Mouse (Mus musculus) lung, embryonic 15.5 days (tissue): ENCODE data around the gene Chrdl2. TPM values are rescaled to one million over a fixed set of nuclear protein-coding genes. Genes with fewer than 3 reads are reported as not detected.
"Not testable (repeated sequence)": the region's sequence is repeated elsewhere in the genome, so short reads cannot be mapped to it uniquely, and the experiment has no call there.

Experiments
- ATAC-seq: fragments of 200-750 bp; cut with Nextera tagmentation; 2 replicates; pipeline ENCODE4 v1.8.0; 2017; ENCODE audit warnings: moderate number of reproducible peaks, borderline replicate concordance; ENCODE audit not compliant: low FRiP score, low TSS enrichment; ENCODE audit errors: extremely low read depth
- H3K27ac ChIP-seq: fragments of 300-500 bp; sonication (generic); 2 replicates; pipeline ENCODE4 v1.5.1; 2015; ENCODE audit warnings: moderate library complexity, mild to moderate bottlenecking, inconsistent platforms
- H3K27me3 ChIP-seq: fragments of 300-500 bp; sonication (generic); 2 replicates; pipeline ENCODE4 v1.6.1; 2015; ENCODE audit warnings: inconsistent platforms
- H3K36me3 ChIP-seq: fragments of 300-500 bp; sonication (generic); 2 replicates; pipeline ENCODE4 v1.6.1; 2015; ENCODE audit warnings: inconsistent platforms
- H3K4me1 ChIP-seq: fragments of 300-500 bp; sonication (generic); 2 replicates; pipeline ENCODE4 v1.6.1; 2015; ENCODE audit warnings: inconsistent platforms
- H3K4me2 ChIP-seq: fragments of 300-500 bp; sonication (generic); 2 replicates; pipeline ENCODE4 v1.6.1; 2015; ENCODE audit warnings: inconsistent platforms, mild to moderate bottlenecking, moderate library complexity
- H3K4me3 ChIP-seq: fragments of 300-500 bp; sonication (generic); 2 replicates; pipeline ENCODE4 v1.5.1; 2015; ENCODE audit warnings: mild to moderate bottlenecking, inconsistent platforms
- H3K9ac ChIP-seq: fragments of 300-500 bp; sonication (generic); 2 replicates; pipeline ENCODE4 v1.6.1; 2015; ENCODE audit warnings: inconsistent platforms
- H3K9me3 ChIP-seq: fragments of 300-500 bp; sonication (generic); 2 replicates; pipeline ENCODE4 v1.6.1; 2016; ENCODE audit warnings: inconsistent platforms
- WGBS: fragments of 180-500 bp; shearing (Covaris S2); methylation state at CpG from one replicate; pipeline ENCODE4 v1.1.7; 2015; 5-methylcytosine and 5-hydroxymethylcytosine counted together
- polyA plus RNA-seq: library from polyadenylated mRNA; unstranded; fragments of >200 nt; fragmentation: Nextera tagmentation; extraction: Ambion mirVana; gene quantifications from 2 replicates; pipeline ENCODE4 v1.2.1, GENCODE M21; 2015

Gene Chrdl2
- polyA plus RNA-seq, result not detected in 2 replicates

GRCm38 (mm10) chr7:100005790-100006189 lies at the start of gene Chrdl2:
TSS of gene Chrdl2 (plus strand) at chr7:100006172.
- Histone ChIP-seq H3K4me3 (peak within 1 kb of the TSS; percentile 44), H3K4me1 (peaks cover 3% of the 10 kb centered on the region; the same call in 1 of the 2 replicates), H3K9ac (peak within 1 kb of the TSS; percentile 37; the same call in 1 of the 2 replicates), H3K36me3 (no peaks in the 10 kb centered on the region), H3K4me2 (peak within 1 kb of the TSS; percentile 89), H3K9me3 (no peaks in the 10 kb centered on the region), H3K27ac (no peak within 1 kb of the TSS), H3K27me3 (peaks cover 69% of the 10 kb centered on the region)
- WGBS, result under 1% methylated on average over 43 of the region's 44 CpGs
- no peak for ATAC-seq

GRCm38 (mm10) chr7:99957226-99957965 lies 48.6 kb upstream of the Chrdl2 start:
- Histone ChIP-seq H3K4me2 (no peak overlapping the region), H3K9ac (no peak overlapping the region), H3K4me3 (no peak overlapping the region), H3K27ac (no peak overlapping the region), H3K36me3 (peaks cover 4% of the 10 kb centered on the region), H3K9me3 (no peaks in the 10 kb centered on the region), H3K27me3 (no peaks in the 10 kb centered on the region), H3K4me1 (peaks cover under 1% of the 10 kb centered on the region; the same call in 1 of the 2 replicates)
- WGBS, result 82% methylated on average over 12 of the region's 12 CpGs
- no peak for ATAC-seq

- ATAC-seq, H3K36me3 ChIP-seq, H3K4me3 ChIP-seq, H3K27ac ChIP-seq, H3K9me3 ChIP-seq, H3K9ac ChIP-seq, H3K4me2 ChIP-seq, H3K27me3 ChIP-seq: not testable (repeated sequence)
- H3K4me1 ChIP-seq, result peaks cover 25% of the 10 kb centered on the region
- 45% methylated on average over 2 of the region's 2 CpGs for WGBS
Measured at GRCm38 (mm10) chr7:99960571-99960970, 45.4 kb upstream of the Chrdl2 start.

GRCm38 (mm10) chr7:99961518-99961917 lies 44.5 kb upstream of the Chrdl2 start:
- Histone ChIP-seq H3K4me2 (no peak overlapping the region), H3K27me3 (no peaks in the 10 kb centered on the region), H3K4me3 (no peak overlapping the region), H3K4me1 (peaks cover 33% of the 10 kb centered on the region), H3K9me3 (no peaks in the 10 kb centered on the region), H3K27ac (no peak overlapping the region), H3K36me3 (no peaks in the 10 kb centered on the region), H3K9ac (no peak overlapping the region)
- ATAC-seq, result no peak
- WGBS, result 81% methylated on average over 2 of the region's 2 CpGs

- no peak for ATAC-seq
- no peaks in the 10 kb centered on the region for H3K27me3 ChIP-seq
- peaks cover 41% of the 10 kb centered on the region for H3K4me1 ChIP-seq
- 42% methylated on average over 8 of the region's 8 CpGs for WGBS
- no peak overlapping the region for H3K4me2 ChIP-seq
- no peaks in the 10 kb centered on the region for H3K36me3 ChIP-seq
- no peak overlapping the region for H3K4me3 ChIP-seq
- H3K9ac ChIP-seq, result no peak overlapping the region
- H3K9me3 ChIP-seq, result no peaks in the 10 kb centered on the region
- H3K27ac ChIP-seq, result peak overlapping the region; percentile 18; the same call in 1 of the 2 replicates
Measured at GRCm38 (mm10) chr7:99962536-99963236, 43.3 kb upstream of the Chrdl2 start.

GRCm38 (mm10) chr7:99963237-99963860 lies 42.6 kb upstream of the Chrdl2 start:
- no peak overlapping the region for H3K4me2 ChIP-seq
- WGBS, result 72% methylated on average over 3 of the region's 3 CpGs
- H3K4me1 ChIP-seq, result peaks cover 41% of the 10 kb centered on the region
- no peaks in the 10 kb centered on the region for H3K9me3 ChIP-seq
- H3K4me3 ChIP-seq, result no peak overlapping the region
- no peaks in the 10 kb centered on the region for H3K36me3 ChIP-seq
- no peak overlapping the region; the same call in 1 of the 2 replicates for H3K27ac ChIP-seq
- H3K27me3 ChIP-seq, result no peaks in the 10 kb centered on the region
- H3K9ac ChIP-seq, result no peak overlapping the region
- no peak for ATAC-seq

- Histone ChIP-seq H3K27me3 (no peaks in the 10 kb centered on the region), H3K4me1 (peaks cover 41% of the 10 kb centered on the region), H3K27ac (peak overlapping the region; percentile 15; the same call in 1 of the 2 replicates), H3K9me3 (no peaks in the 10 kb centered on the region), H3K36me3 (no peaks in the 10 kb centered on the region), H3K4me3 (no peak overlapping the region), H3K4me2 (no peak overlapping the region), H3K9ac (no peak overlapping the region)
- WGBS, result 30% methylated on average over 9 of the region's 9 CpGs
- no peak for ATAC-seq
Measured at GRCm38 (mm10) chr7:99965020-99965841, 40.7 kb upstream of the Chrdl2 start.

- Histone ChIP-seq H3K4me3 (no peak overlapping the region), H3K4me1 (peaks cover 41% of the 10 kb centered on the region), H3K9me3 (no peaks in the 10 kb centered on the region), H3K4me2 (no peak overlapping the region), H3K9ac (no peak overlapping the region), H3K36me3 (no peaks in the 10 kb centered on the region), H3K27ac (no peak overlapping the region), H3K27me3 (no peaks in the 10 kb centered on the region)
- no peak; the same call in 1 of the 2 replicates for ATAC-seq
- WGBS, result 56% methylated on average over 9 of the region's 9 CpGs
Measured at GRCm38 (mm10) chr7:99966011-99966721, 39.8 kb upstream of the Chrdl2 start.

GRCm38 (mm10) chr7:99969151-99969550 lies 36.8 kb upstream of the Chrdl2 start:
- H3K4me3 ChIP-seq, result no peak overlapping the region
- no peak overlapping the region for H3K27ac ChIP-seq
- no peaks in the 10 kb centered on the region for H3K36me3 ChIP-seq
- 84% methylated on average over 4 of the region's 4 CpGs for WGBS
- no peak overlapping the region for H3K9ac ChIP-seq
- H3K4me2 ChIP-seq, result no peak overlapping the region
- H3K4me1 ChIP-seq, result peaks cover 32% of the 10 kb centered on the region
- no peaks in the 10 kb centered on the region for H3K9me3 ChIP-seq
- ATAC-seq, result no peak
- H3K27me3 ChIP-seq, result no peaks in the 10 kb centered on the region

- no peak overlapping the region for H3K9ac ChIP-seq
- no peaks in the 10 kb centered on the region for H3K36me3 ChIP-seq
- peaks cover 30% of the 10 kb centered on the region for H3K4me1 ChIP-seq
- no peaks in the 10 kb centered on the region for H3K27me3 ChIP-seq
- 68% methylated on average over 2 of the region's 2 CpGs for WGBS
- no peak overlapping the region for H3K4me3 ChIP-seq
- no peak overlapping the region for H3K27ac ChIP-seq
- no peaks in the 10 kb centered on the region for H3K9me3 ChIP-seq
- no peak overlapping the region for H3K4me2 ChIP-seq
- no peak for ATAC-seq
Measured at GRCm38 (mm10) chr7:99971926-99972325, 34.0 kb upstream of the Chrdl2 start.

- H3K27ac ChIP-seq, ATAC-seq, H3K27me3 ChIP-seq, H3K4me2 ChIP-seq, H3K9ac ChIP-seq, H3K36me3 ChIP-seq, H3K9me3 ChIP-seq, H3K4me3 ChIP-seq: not testable (repeated sequence)
- 78% methylated on average over 3 of the region's 3 CpGs for WGBS
- peaks cover 31% of the 10 kb centered on the region for H3K4me1 ChIP-seq
Measured at GRCm38 (mm10) chr7:99972912-99973311, 33.1 kb upstream of the Chrdl2 start.
